Mouse (Mus musculus): ENCODE measurements around the gene Tmem120a. TPM values are rescaled to one million over a fixed set of nuclear protein-coding genes. Genes with fewer than 3 reads are reported as not detected.

Tmem120a gene
- polyA plus RNA-seq, 1 experiment from 2014 or later = 76.8 TPM

- H3K4me1 ChIP-seq (ENCODE audit: control insufficient read depth, insufficient read depth, low read length) = no peaks in the 10 kb centered on the region
- H3K4me3 ChIP-seq (replicated peaks; ENCODE audit: low read depth, low read length) = no peak overlapping the region
- ATAC-seq (ENCODE audit: low FRiP score, low TSS enrichment) = no peak
- no peak overlapping the region for H3K4me2 ChIP-seq (ENCODE audit: low read length)
- H3K36me3 ChIP-seq (ENCODE audit: control insufficient read depth, insufficient read depth, low read length) = no peaks in the 10 kb centered on the region
- no peak overlapping the region for H3K27ac ChIP-seq (replicated peaks; ENCODE audit: low read depth, low read length)
- 5% methylated on average over 7 of the region's 7 CpGs for WGBS
- DNase-seq = peak; percentile 93
- H3K9me3 ChIP-seq (ENCODE audit: control insufficient read depth, low read length) = no peaks in the 10 kb centered on the region
- H3K9ac ChIP-seq (replicated peaks; ENCODE audit: low read length) = no peak overlapping the region
- no peaks in the 10 kb centered on the region for H3K27me3 ChIP-seq (ENCODE audit: control insufficient read depth, insufficient read depth, low read length)
Observed at GRCm38 (mm10) chr5:135763526-135763925, 19.3 kb upstream of the Tmem120a start.

- H3K9me3 ChIP-seq (ENCODE audit: control insufficient read depth, low read length) = no peaks in the 10 kb centered on the region
- no peaks in the 10 kb centered on the region for H3K4me1 ChIP-seq (ENCODE audit: control insufficient read depth, insufficient read depth, low read length)
- no peak overlapping the region for H3K4me3 ChIP-seq (replicated peaks; ENCODE audit: low read depth, low read length)
- no peak for DNase-seq
- no peak for ATAC-seq (ENCODE audit: low FRiP score, low TSS enrichment)
- H3K4me2 ChIP-seq (ENCODE audit: low read length) = no peak overlapping the region
- no peaks in the 10 kb centered on the region for H3K27me3 ChIP-seq (ENCODE audit: control insufficient read depth, insufficient read depth, low read length)
- H3K9ac ChIP-seq (replicated peaks; ENCODE audit: low read length) = no peak overlapping the region
- no peaks in the 10 kb centered on the region for H3K36me3 ChIP-seq (ENCODE audit: control insufficient read depth, insufficient read depth, low read length)
- H3K27ac ChIP-seq (replicated peaks; ENCODE audit: low read depth, low read length) = no peak overlapping the region
- WGBS = 86% methylated on average over 3 of the region's 3 CpGs
Observed at GRCm38 (mm10) chr5:135761881-135762280, 17.6 kb upstream of the Tmem120a start.

- ATAC-seq (ENCODE audit: low FRiP score, low TSS enrichment) (no peak), DNase-seq (no peak)
- H3K4me3 ChIP-seq (replicated peaks; ENCODE audit: low read depth, low read length) = no peak overlapping the region
- no peaks in the 10 kb centered on the region for H3K4me1 ChIP-seq (ENCODE audit: control insufficient read depth, insufficient read depth, low read length)
- 72% methylated on average over 2 of the region's 2 CpGs for WGBS
- no peaks in the 10 kb centered on the region for H3K27me3 ChIP-seq (ENCODE audit: control insufficient read depth, insufficient read depth, low read length)
- no peak overlapping the region for H3K9ac ChIP-seq (replicated peaks; ENCODE audit: low read length)
- H3K36me3 ChIP-seq (ENCODE audit: control insufficient read depth, insufficient read depth, low read length) = no peaks in the 10 kb centered on the region
- no peak overlapping the region for H3K4me2 ChIP-seq (ENCODE audit: low read length)
- H3K27ac ChIP-seq (replicated peaks; ENCODE audit: low read depth, low read length) = no peak overlapping the region
- H3K9me3 ChIP-seq (ENCODE audit: control insufficient read depth, low read length) = peaks cover 6% of the 10 kb centered on the region; the same call in 1 of the 2 replicates
Observed at GRCm38 (mm10) chr5:135751595-135751994, 7.3 kb upstream of the Tmem120a start.

- Histone ChIP-seq H3K36me3 (ENCODE audit: control insufficient read depth, insufficient read depth, low read length) (no peaks in the 10 kb centered on the region), H3K27me3 (ENCODE audit: control insufficient read depth, insufficient read depth, low read length) (no peaks in the 10 kb centered on the region), H3K4me3 (replicated peaks; ENCODE audit: low read depth, low read length) (no peak overlapping the region), H3K9ac (replicated peaks; ENCODE audit: low read length) (no peak overlapping the region), H3K27ac (replicated peaks; ENCODE audit: low read depth, low read length) (no peak overlapping the region), H3K4me1 (ENCODE audit: control insufficient read depth, insufficient read depth, low read length) (no peaks in the 10 kb centered on the region), H3K9me3 (ENCODE audit: control insufficient read depth, low read length) (peaks cover 6% of the 10 kb centered on the region; the same call in 1 of the 2 replicates), H3K4me2 (ENCODE audit: low read length) (no peak overlapping the region)
- WGBS = 88% methylated on average over 1 of the region's 1 CpGs
- DNase-seq (no peak), ATAC-seq (ENCODE audit: low FRiP score, low TSS enrichment) (no peak)
Observed at GRCm38 (mm10) chr5:135751041-135751440, 6.8 kb upstream of the Tmem120a start.

GRCm38 (mm10) chr5:135744742-135745141 lies 494 bp upstream of the Tmem120a start:
- ATAC-seq (ENCODE audit: low FRiP score, low TSS enrichment) = peak; percentile 3; the same call in 1 of the 2 replicates
- DNase-seq = no peak
- Histone ChIP-seq H3K36me3 (ENCODE audit: control insufficient read depth, insufficient read depth, low read length) (peaks cover 17% of the 10 kb centered on the region), H3K9me3 (ENCODE audit: control insufficient read depth, low read length) (peaks cover 6% of the 10 kb centered on the region; the same call in 1 of the 2 replicates), H3K4me1 (ENCODE audit: control insufficient read depth, insufficient read depth, low read length) (peaks cover 8% of the 10 kb centered on the region; the same call in 1 of the 2 replicates), H3K4me3 (replicated peaks; ENCODE audit: low read depth, low read length) (peak overlapping the region; percentile 89), H3K4me2 (ENCODE audit: low read length) (peak overlapping the region; percentile 86), H3K27me3 (ENCODE audit: control insufficient read depth, insufficient read depth, low read length) (no peaks in the 10 kb centered on the region), H3K9ac (replicated peaks; ENCODE audit: low read length) (peak overlapping the region; percentile 86; the same call in 1 of the 2 replicates), H3K27ac (replicated peaks; ENCODE audit: low read depth, low read length) (no peak overlapping the region)
- 21% methylated on average over 12 of the region's 12 CpGs for whole genome bisulfite sequencing

- peak overlapping the region; percentile 86 for H3K9ac ChIP-seq (replicated peaks; ENCODE audit: low read length)
- peak overlapping the region; percentile 89 for H3K4me3 ChIP-seq (replicated peaks; ENCODE audit: low read depth, low read length)
- H3K9me3 ChIP-seq (ENCODE audit: control insufficient read depth, low read length) = peaks cover 6% of the 10 kb centered on the region; the same call in 1 of the 2 replicates
- H3K27ac ChIP-seq (replicated peaks; ENCODE audit: low read depth, low read length) = no peak overlapping the region
- DNase-seq (peak; percentile 62), ATAC-seq (ENCODE audit: low FRiP score, low TSS enrichment) (peak; percentile 71; the same call in 1 of the 2 replicates)
- H3K4me1 ChIP-seq (ENCODE audit: control insufficient read depth, insufficient read depth, low read length) = peaks cover 8% of the 10 kb centered on the region; the same call in 1 of the 2 replicates
- 19% methylated on average over 18 of the region's 18 CpGs for WGBS
- H3K4me2 ChIP-seq (ENCODE audit: low read length) = peak overlapping the region; percentile 86
- no peaks in the 10 kb centered on the region for H3K27me3 ChIP-seq (ENCODE audit: control insufficient read depth, insufficient read depth, low read length)
- H3K36me3 ChIP-seq (ENCODE audit: control insufficient read depth, insufficient read depth, low read length) = peaks cover 25% of the 10 kb centered on the region
Observed at GRCm38 (mm10) chr5:135742941-135743740, 1.1 kb downstream of the Tmem120a start.

- no peak overlapping the region for H3K27ac ChIP-seq (replicated peaks; ENCODE audit: low read depth, low read length)
- DNase-seq (no peak), ATAC-seq (ENCODE audit: low FRiP score, low TSS enrichment) (no peak)
- no peaks in the 10 kb centered on the region for H3K27me3 ChIP-seq (ENCODE audit: control insufficient read depth, insufficient read depth, low read length)
- peaks cover 8% of the 10 kb centered on the region; the same call in 1 of the 2 replicates for H3K4me1 ChIP-seq (ENCODE audit: control insufficient read depth, insufficient read depth, low read length)
- H3K36me3 ChIP-seq (ENCODE audit: control insufficient read depth, insufficient read depth, low read length) = peaks cover 35% of the 10 kb centered on the region
- no peak overlapping the region for H3K4me3 ChIP-seq (replicated peaks; ENCODE audit: low read depth, low read length)
- H3K9ac ChIP-seq (replicated peaks; ENCODE audit: low read length) = no peak overlapping the region
- H3K4me2 ChIP-seq (ENCODE audit: low read length) = no peak overlapping the region
- no peaks in the 10 kb centered on the region; the same call in 1 of the 2 replicates for H3K9me3 ChIP-seq (ENCODE audit: control insufficient read depth, low read length)
- WGBS = 71% methylated on average over 10 of the region's 10 CpGs
Observed at GRCm38 (mm10) chr5:135742156-135742555, 2.1 kb downstream of the Tmem120a start.

- Histone ChIP-seq H3K4me1 (ENCODE audit: control insufficient read depth, insufficient read depth, low read length) (peaks cover 4% of the 10 kb centered on the region; the same call in 1 of the 2 replicates), H3K27me3 (ENCODE audit: control insufficient read depth, insufficient read depth, low read length) (no peaks in the 10 kb centered on the region), H3K9ac (replicated peaks; ENCODE audit: low read length) (no peak overlapping the region), H3K36me3 (ENCODE audit: control insufficient read depth, insufficient read depth, low read length) (peaks cover 74% of the 10 kb centered on the region), H3K27ac (replicated peaks; ENCODE audit: low read depth, low read length) (no peak overlapping the region), H3K9me3 (ENCODE audit: control insufficient read depth, low read length) (no peaks in the 10 kb centered on the region), H3K4me3 (replicated peaks; ENCODE audit: low read depth, low read length) (no peak overlapping the region), H3K4me2 (ENCODE audit: low read length) (no peak overlapping the region)
- 28% methylated on average over 6 of the region's 6 CpGs for WGBS
- ATAC-seq (ENCODE audit: low FRiP score, low TSS enrichment) (no peak), DNase-seq (peak; percentile 20)
Observed at GRCm38 (mm10) chr5:135738266-135738665, 6.0 kb downstream of the Tmem120a start.

GRCm38 (mm10) chr5:135737154-135737553 lies 7.1 kb downstream of the Tmem120a start:
- Histone ChIP-seq H3K27me3 (ENCODE audit: control insufficient read depth, insufficient read depth, low read length) (no peaks in the 10 kb centered on the region), H3K9ac (replicated peaks; ENCODE audit: low read length) (no peak overlapping the region), H3K9me3 (ENCODE audit: control insufficient read depth, low read length) (no peaks in the 10 kb centered on the region), H3K36me3 (ENCODE audit: control insufficient read depth, insufficient read depth, low read length) (peaks cover 85% of the 10 kb centered on the region), H3K4me1 (ENCODE audit: control insufficient read depth, insufficient read depth, low read length) (no peaks in the 10 kb centered on the region), H3K4me2 (ENCODE audit: low read length) (no peak overlapping the region), H3K4me3 (replicated peaks; ENCODE audit: low read depth, low read length) (no peak overlapping the region), H3K27ac (replicated peaks; ENCODE audit: low read depth, low read length) (no peak overlapping the region)
- 80% methylated on average over 7 of the region's 7 CpGs for WGBS
- no peak for DNase-seq
- no peak for ATAC-seq (ENCODE audit: low FRiP score, low TSS enrichment)
